Mouse (Mus musculus): Measurements from ENCODE around the gene Psmb10. TPM values are rescaled to one million over a fixed set of nuclear protein-coding genes. Genes with fewer than 3 reads are reported as not detected.

The Psmb10 gene
- polyA plus RNA-seq, 1 experiment from 2014 or later = 57.1 TPM

- H3K27me3 ChIP-seq (ENCODE audit: insufficient read depth, low read length) = no peaks in the 10 kb centered on the region
- WGBS (ENCODE audit: insufficient replicate concordance) = 34% methylated on average over 7 of the region's 7 CpGs
- H3K4me3 ChIP-seq (ENCODE audit: low read depth, low read length) = peak overlapping the region; percentile 58; the same call in 1 of the 2 replicates
- H3K9ac ChIP-seq (replicated peaks) = peak overlapping the region; percentile 87; the same call in 1 of the 2 replicates
- no peak for DNase-seq
- TF ChIP-seq CTCF (IDR thresholded peaks at IDR 0.05; ENCODE audit: low read depth) (no peak), EP300 (IDR thresholded peaks at IDR 0.05; ENCODE audit: low read depth) (no peak)
- H3K27ac ChIP-seq (ENCODE audit: low read depth) = peak overlapping the region; percentile 24; the same call in 1 of the 2 replicates
- peaks cover 21% of the 10 kb centered on the region for H3K36me3 ChIP-seq (replicated peaks; ENCODE audit: insufficient read depth, low read length)
- no peak for ATAC-seq
- no peaks in the 10 kb centered on the region for H3K9me3 ChIP-seq (ENCODE audit: low read length)
- peaks cover 14% of the 10 kb centered on the region for H3K4me1 ChIP-seq (ENCODE audit: insufficient read depth)
- H3K4me2 ChIP-seq (ENCODE audit: low read depth, low read length) = peak overlapping the region; percentile 92
These were observed 2.2 kb downstream of the Psmb10 start for GRCm38 (mm10) chr8:105935863-105936603.

DNA sequence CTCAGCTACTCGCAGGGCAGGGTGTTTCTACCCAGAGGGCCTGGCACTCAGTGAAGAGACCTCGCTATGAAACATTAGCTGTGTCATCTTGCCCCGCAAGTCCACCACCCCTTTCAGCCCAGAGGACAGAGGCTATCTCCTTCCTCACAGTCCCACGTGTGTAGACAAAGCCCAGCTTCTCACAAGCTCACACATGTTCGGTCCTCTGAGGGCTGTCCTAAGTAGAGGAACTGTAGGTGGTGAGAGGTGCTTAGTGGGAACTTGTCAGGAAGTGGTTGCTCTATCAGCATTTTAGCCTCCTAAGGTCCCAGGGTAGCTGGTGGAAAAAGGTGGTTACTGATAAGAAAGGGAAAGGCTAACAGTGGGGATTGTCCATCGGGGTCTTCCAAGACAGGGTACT, 3.1 kb downstream of the Psmb10 start:
- Histone ChIP-seq H3K36me3 (replicated peaks; ENCODE audit: insufficient read depth, low read length) (peaks cover 25% of the 10 kb centered on the region), H3K9ac (replicated peaks) (no peak overlapping the region), H3K9me3 (ENCODE audit: low read length) (no peaks in the 10 kb centered on the region), H3K4me1 (ENCODE audit: insufficient read depth) (peaks cover 14% of the 10 kb centered on the region), H3K4me3 (ENCODE audit: low read depth, low read length) (no peak overlapping the region), H3K4me2 (ENCODE audit: low read depth, low read length) (no peak overlapping the region), H3K27me3 (ENCODE audit: insufficient read depth, low read length) (no peaks in the 10 kb centered on the region), H3K27ac (ENCODE audit: low read depth) (no peak overlapping the region)
- WGBS (ENCODE audit: insufficient replicate concordance) = 36% methylated on average over 6 of the region's 6 CpGs
- DNase-seq (no peak), ATAC-seq (no peak)
- TF ChIP-seq CTCF (IDR thresholded peaks at IDR 0.05; ENCODE audit: low read depth) (no peak), EP300 (IDR thresholded peaks at IDR 0.05; ENCODE audit: low read depth) (no peak)

- Histone ChIP-seq H3K36me3 (replicated peaks; ENCODE audit: insufficient read depth, low read length) (peaks cover 28% of the 10 kb centered on the region), H3K27me3 (ENCODE audit: insufficient read depth, low read length) (no peaks in the 10 kb centered on the region), H3K4me1 (ENCODE audit: insufficient read depth) (peaks cover 12% of the 10 kb centered on the region), H3K9me3 (ENCODE audit: low read length) (no peaks in the 10 kb centered on the region), H3K27ac (ENCODE audit: low read depth) (no peak within 1 kb of the TSS), H3K9ac (replicated peaks) (no peak within 1 kb of the TSS), H3K4me2 (ENCODE audit: low read depth, low read length) (no peak within 1 kb of the TSS), H3K4me3 (ENCODE audit: low read depth, low read length) (no peak within 1 kb of the TSS)
- DNase-seq = no peak
- ATAC-seq = no peak
- WGBS (ENCODE audit: insufficient replicate concordance) = 82% methylated on average over 2 of the region's 2 CpGs
- TF ChIP-seq CTCF (IDR thresholded peaks at IDR 0.05; ENCODE audit: low read depth) (no peak), EP300 (IDR thresholded peaks at IDR 0.05; ENCODE audit: low read depth) (no peak)
These were observed 4.5 kb downstream of the Psmb10 start, which contains the start of gene Ctrl for GRCm38 (mm10) chr8:105933762-105934161. Ctrl (minus strand) TSS chr8:105933862.

DNA sequence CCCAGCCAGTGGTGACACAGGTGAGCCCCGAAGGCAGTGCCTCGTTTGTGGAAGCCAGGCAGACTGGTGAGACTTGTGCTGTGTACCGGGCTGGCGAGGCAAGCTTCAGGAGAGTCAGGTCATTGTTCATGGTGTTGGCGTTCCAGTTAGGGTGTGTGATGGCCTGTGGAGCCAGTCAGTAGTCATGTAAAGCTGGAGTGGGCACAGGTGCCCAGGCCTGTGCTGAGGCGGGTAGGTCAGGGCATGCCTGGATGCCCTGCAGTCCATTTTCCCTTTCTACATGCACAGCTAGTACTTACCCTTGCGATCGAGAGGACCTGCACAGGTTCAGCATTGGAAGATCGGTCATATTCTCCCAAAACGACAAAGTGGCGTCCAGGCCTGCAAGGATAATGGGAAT, 5.7 kb downstream of the Psmb10 start:
- H3K27me3 ChIP-seq (ENCODE audit: insufficient read depth, low read length) = no peaks in the 10 kb centered on the region
- 84% methylated on average over 11 of the region's 11 CpGs for WGBS (ENCODE audit: insufficient replicate concordance)
- H3K36me3 ChIP-seq (replicated peaks; ENCODE audit: insufficient read depth, low read length) = peaks cover 28% of the 10 kb centered on the region
- H3K9ac ChIP-seq (replicated peaks) = no peak overlapping the region
- H3K4me3 ChIP-seq (ENCODE audit: low read depth, low read length) = no peak overlapping the region
- TF ChIP-seq CTCF (IDR thresholded peaks at IDR 0.05; ENCODE audit: low read depth) = no peak
- no peak for TF ChIP-seq EP300 (IDR thresholded peaks at IDR 0.05; ENCODE audit: low read depth)
- ATAC-seq (no peak), DNase-seq (no peak)
- H3K4me2 ChIP-seq (ENCODE audit: low read depth, low read length) = no peak overlapping the region
- H3K9me3 ChIP-seq (ENCODE audit: low read length) = no peaks in the 10 kb centered on the region
- peaks cover 8% of the 10 kb centered on the region for H3K4me1 ChIP-seq (ENCODE audit: insufficient read depth)
- no peak overlapping the region for H3K27ac ChIP-seq (ENCODE audit: low read depth)

DNA sequence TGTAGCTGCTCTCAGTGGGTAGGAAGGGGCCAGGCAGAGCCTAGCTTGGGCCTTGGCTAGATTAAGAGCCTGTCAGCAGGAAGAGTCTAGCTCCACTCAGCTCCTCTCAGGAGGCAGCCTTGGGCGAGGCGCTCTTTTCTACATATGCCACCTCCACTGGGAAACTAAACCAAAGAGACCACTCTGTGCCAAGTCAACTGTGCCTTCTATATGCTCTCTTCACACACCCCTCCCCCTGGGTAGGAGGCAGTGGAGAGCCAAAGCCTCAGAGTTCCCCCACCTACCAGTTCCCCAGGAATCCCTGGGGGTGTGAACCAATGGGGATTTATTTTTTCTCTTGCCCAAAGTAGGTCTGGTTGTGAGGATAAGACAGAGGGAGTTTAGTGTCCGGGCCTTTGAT, 7.0 kb downstream of the Psmb10 start:
- Histone ChIP-seq H3K9ac (replicated peaks) (no peak overlapping the region), H3K27me3 (ENCODE audit: insufficient read depth, low read length) (no peaks in the 10 kb centered on the region), H3K4me3 (ENCODE audit: low read depth, low read length) (no peak overlapping the region), H3K4me1 (ENCODE audit: insufficient read depth) (peaks cover 3% of the 10 kb centered on the region), H3K4me2 (ENCODE audit: low read depth, low read length) (no peak overlapping the region), H3K27ac (ENCODE audit: low read depth) (no peak overlapping the region), H3K36me3 (replicated peaks; ENCODE audit: insufficient read depth, low read length) (peaks cover 26% of the 10 kb centered on the region), H3K9me3 (ENCODE audit: low read length) (no peaks in the 10 kb centered on the region)
- DNase-seq (no peak), ATAC-seq (no peak)
- TF ChIP-seq EP300 (IDR thresholded peaks at IDR 0.05; ENCODE audit: low read depth) = no peak
- TF ChIP-seq CTCF (IDR thresholded peaks at IDR 0.05; ENCODE audit: low read depth) = no peak
- WGBS (ENCODE audit: insufficient replicate concordance) = 84% methylated on average over 3 of the region's 3 CpGs

GRCm38 (mm10) chr8:105930602-105931001, 7.6 kb downstream of the Psmb10 start:
- DNase-seq = peak; percentile 89

More at GRCm38 (mm10) chr8:105930602-105931001, 7.6 kb downstream of the Psmb10 start:
- Histone ChIP-seq H3K27ac (ENCODE audit: low read depth) (no peak overlapping the region), H3K4me3 (ENCODE audit: low read depth, low read length) (no peak overlapping the region), H3K9me3 (ENCODE audit: low read length) (no peaks in the 10 kb centered on the region), H3K9ac (replicated peaks) (no peak overlapping the region), H3K36me3 (replicated peaks; ENCODE audit: insufficient read depth, low read length) (peaks cover 24% of the 10 kb centered on the region), H3K4me1 (ENCODE audit: insufficient read depth) (no peaks in the 10 kb centered on the region), H3K27me3 (ENCODE audit: insufficient read depth, low read length) (no peaks in the 10 kb centered on the region), H3K4me2 (ENCODE audit: low read depth, low read length) (no peak overlapping the region)
- TF ChIP-seq EP300 (IDR thresholded peaks at IDR 0.05; ENCODE audit: low read depth) = no peak
- peak; percentile 98 for TF ChIP-seq CTCF (IDR thresholded peaks at IDR 0.05; ENCODE audit: low read depth)
- WGBS (ENCODE audit: insufficient replicate concordance) = 21% methylated on average over 8 of the region's 8 CpGs
- ATAC-seq = peak; percentile 65
